Mouse (Mus musculus) MEL (cell line): ENCODE measurements around the gene Slc44a2.

Experiments
- CHD1 ChIP-seq: IDR thresholded peaks from 2 replicates; pipeline ENCODE4 v1.6.1; 2012; ENCODE audit warnings: low read depth, mild to moderate bottlenecking, inconsistent platforms, low read length, improper control_type of control experiment
- CTCF ChIP-seq, 3 experiments: IDR thresholded peaks in 2 of 3; conservative IDR thresholded peaks in 1 of 3; 2 replicates each; pipeline ENCODE4 v1.5.1; 2011 to 2012; ENCODE audit warnings: low read length in 3 of 3, low read depth in 2 of 3, mild to moderate bottlenecking in 2 of 3, improper control_type of control experiment in 1 of 3, inconsistent platforms in 1 of 3, mixed read lengths in 1 of 3, moderate library complexity in 1 of 3; ENCODE audit not compliant: control insufficient read depth in 1 of 3, insufficient read depth in 1 of 3, poor library complexity in 1 of 3, severe bottlenecking in 1 of 3
- EP300 ChIP-seq, 2 experiments: IDR thresholded peaks; 2 replicates each; pipeline ENCODE4 v1.6.1; 2011; ENCODE audit warnings: improper control_type of control experiment in 2 of 2, low read length in 2 of 2, low read depth in 1 of 2, mild to moderate bottlenecking in 1 of 2
- GABPA ChIP-seq: IDR thresholded peaks from 2 replicates; pipeline ENCODE4 v1.6.1; 2012; ENCODE audit warnings: low read depth, mild to moderate bottlenecking, inconsistent platforms, low read length, improper control_type of control experiment, moderate library complexity
- MXI1 ChIP-seq: IDR thresholded peaks from 2 replicates; pipeline ENCODE4 v1.6.1; 2011; ENCODE audit warnings: mild to moderate bottlenecking, low read depth, low read length, improper control_type of control experiment
- MYB ChIP-seq: IDR thresholded peaks from 2 replicates; pipeline ENCODE4 v1.6.1; 2011; ENCODE audit warnings: mild to moderate bottlenecking, low read depth, low read length, improper control_type of control experiment
- POLR2A ChIP-seq, 2 experiments: IDR thresholded peaks; 2 replicates each; pipeline ENCODE4 v1.6.1; 2011 to 2012; ENCODE audit warnings: low read length in 2 of 2, mild to moderate bottlenecking in 2 of 2, control low read depth in 1 of 2, improper control_type of control experiment in 1 of 2, low read depth in 1 of 2, moderate library complexity in 1 of 2; ENCODE audit not compliant: control insufficient read depth in 1 of 2, insufficient read depth in 1 of 2, poor library complexity in 1 of 2
- USF1 ChIP-seq: IDR thresholded peaks from 2 replicates; pipeline ENCODE4 v1.6.1; 2014; ENCODE audit warnings: low read depth, mild to moderate bottlenecking, inconsistent platforms, low read length, improper control_type of control experiment, moderate library complexity
- USF2 ChIP-seq, 2 experiments: IDR thresholded peaks; 2 replicates each; pipeline ENCODE4 v1.6.1; 2011 to 2012; ENCODE audit warnings: improper control_type of control experiment in 2 of 2, low read length in 2 of 2, borderline replicate concordance in 1 of 2, inconsistent platforms in 1 of 2, low read depth in 1 of 2, mild to moderate bottlenecking in 1 of 2; ENCODE audit not compliant: insufficient read depth in 1 of 2
- ZNF384 ChIP-seq: IDR thresholded peaks from 2 replicates; pipeline ENCODE4 v1.6.1; 2012; ENCODE audit warnings: low read depth, mild to moderate bottlenecking, inconsistent platforms, low read length, improper control_type of control experiment

- TF ChIP-seq MXI1 (no peak), CTCF (IDR thresholded peaks at IDR 0.05 in 2 of 3, conservative IDR thresholded peaks at IDR 0.05 in 1 of 3; ENCODE audit: control insufficient read depth in 1 of 3, insufficient read depth in 1 of 3, low read depth in 2 of 3, low read length in 3 of 3, poor library complexity in 1 of 3, severe bottlenecking in 1 of 3) (no peak), ZNF384 (no peak), GABPA (no peak), MYB (no peak), EP300 (IDR thresholded peaks at IDR 0.05; ENCODE audit: low read depth in 1 of 2, low read length in 2 of 2) (no peak), CHD1 (no peak), POLR2A (IDR thresholded peaks at IDR 0.05; ENCODE audit: control insufficient read depth in 1 of 2, insufficient read depth in 1 of 2, low read depth in 1 of 2, low read length in 2 of 2, poor library complexity in 1 of 2) (no peak), USF2 (IDR thresholded peaks at IDR 0.05; ENCODE audit: borderline replicate concordance in 1 of 2, insufficient read depth in 1 of 2, low read depth in 1 of 2, low read length in 2 of 2) (no peak), USF1 (no peak)
Observed at GRCm38 (mm10) chr9:21275727-21276126, 44.8 kb upstream of the Slc44a2 start.
